Mouse (Mus musculus): Measurements from ENCODE around the gene Smim11.

Gene Smim11

GRCm38 (mm10) chr16:92319353-92320109, 18.4 kb downstream of the Smim11 start:
- DNase-seq (ENCODE audit: low spot score) = no peak

DNA sequence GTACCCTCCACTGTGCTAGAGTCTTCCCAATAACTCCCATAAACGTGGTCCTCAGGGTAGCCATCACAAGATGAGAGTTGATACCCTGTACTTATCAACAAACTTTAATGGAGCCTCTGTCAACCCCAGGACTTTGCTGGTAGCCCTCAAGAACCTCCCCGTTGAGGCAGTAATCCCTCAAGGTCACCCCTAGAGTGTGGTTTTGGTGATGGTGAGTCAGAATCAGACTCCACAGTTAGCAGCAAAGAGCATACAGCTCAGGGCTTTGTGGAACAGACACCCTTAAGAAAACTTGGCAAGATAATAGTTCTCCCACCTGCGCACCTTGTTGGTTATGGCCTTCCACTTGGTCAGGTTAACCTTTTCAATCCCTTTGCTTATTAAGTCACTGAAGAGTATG, 19.3 kb downstream of the Smim11 start:
- DNase-seq (ENCODE audit: low spot score) = no peak

GRCm38 (mm10) chr16:92321341-92321740, 20.3 kb downstream of the Smim11 start, which contains the start of gene Fam243:
Gene Fam243 (minus strand): TSS chr16:92321441.
- no peak for DNase-seq (ENCODE audit: low spot score)

DNA sequence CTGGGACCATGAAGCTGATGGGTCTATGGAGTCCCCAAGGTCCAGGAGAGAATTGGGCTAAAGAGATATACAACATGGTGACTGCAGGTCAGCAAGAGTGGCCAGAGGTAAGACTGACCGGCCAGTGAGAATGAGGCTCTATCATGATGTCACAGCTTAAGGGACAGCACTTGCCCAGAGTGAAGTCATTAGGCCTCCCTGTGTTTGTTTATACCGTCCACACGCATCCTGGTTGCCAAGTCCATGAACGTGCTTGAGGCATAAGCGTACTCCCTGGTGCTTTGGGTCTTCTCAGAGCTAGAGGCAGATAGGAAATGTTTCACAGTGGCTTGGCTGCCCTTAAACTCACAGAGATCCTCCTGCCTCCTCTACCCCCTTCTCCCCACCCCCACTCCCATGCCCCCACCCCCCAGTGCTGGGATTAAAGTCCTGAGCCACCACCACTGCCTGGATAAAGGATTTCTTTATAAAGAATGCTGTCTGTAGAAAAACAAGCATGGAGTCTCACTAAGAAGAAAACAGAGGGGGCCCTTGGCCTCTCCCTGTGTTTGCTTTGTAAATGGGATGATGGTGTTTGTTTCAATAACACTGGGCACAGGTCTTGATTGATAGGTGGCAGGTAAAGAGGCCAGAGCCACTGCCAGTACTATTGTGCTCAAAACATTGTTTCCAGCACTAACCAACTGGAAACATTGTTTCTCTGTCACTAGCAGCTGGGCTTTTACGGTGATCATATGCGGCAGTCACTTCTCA, 23.4 kb downstream of the Smim11 start:
- no peak for DNase-seq (ENCODE audit: low spot score)

- no peak for DNase-seq (ENCODE audit: low spot score)
These were observed 23.9 kb downstream of the Smim11 start for GRCm38 (mm10) chr16:92325062-92325406.

GRCm38 (mm10) chr16:92327911-92328310, 26.8 kb downstream of the Smim11 start:
- DNase-seq (ENCODE audit: low spot score) = no peak

- no peak for DNase-seq (ENCODE audit: low spot score)
These were observed 29.9 kb downstream of the Smim11 start for GRCm38 (mm10) chr16:92330966-92331365.

DNA sequence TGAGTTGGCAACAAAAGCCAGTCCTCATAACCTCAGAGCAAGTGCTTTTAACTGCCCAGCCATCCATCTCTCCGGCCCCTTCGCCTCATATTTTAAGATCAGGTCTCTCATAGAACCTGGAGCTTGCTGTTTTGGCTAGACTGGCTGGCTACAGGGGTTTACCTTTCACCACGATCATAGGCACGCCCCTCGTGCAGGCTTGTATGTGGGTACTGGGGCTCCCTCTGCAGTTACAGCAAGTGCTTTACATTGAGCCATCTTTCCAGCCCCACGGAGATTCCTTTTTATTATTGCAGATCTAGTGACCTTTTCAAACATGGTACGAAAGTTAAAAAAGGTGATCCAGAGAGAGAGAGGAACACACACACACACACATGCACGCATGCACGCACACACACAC, 33.5 kb downstream of the Smim11 start:
- DNase-seq (ENCODE audit: low spot score) = no peak

DNA sequence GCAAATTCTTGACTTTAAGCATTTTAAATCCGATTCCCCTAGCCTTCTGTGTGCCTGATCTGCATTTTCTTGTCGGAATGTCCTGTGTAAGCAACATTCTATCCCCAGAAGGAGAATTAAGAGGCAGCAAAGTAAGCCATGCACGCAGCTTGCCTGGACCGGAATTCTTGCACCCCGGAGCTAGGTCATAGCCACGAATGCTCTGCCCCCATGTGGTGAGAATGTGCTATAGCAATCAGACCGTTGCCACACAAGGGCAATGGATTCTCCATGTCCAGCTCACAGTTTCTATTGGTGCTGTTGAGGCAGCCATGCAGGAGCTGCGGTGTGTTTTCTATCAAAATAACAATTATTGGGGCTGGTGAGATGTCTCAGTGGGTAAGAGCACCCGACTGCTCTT, 35.2 kb downstream of the Smim11 start:
- peak; percentile 60 for DNase-seq (ENCODE audit: low spot score)

DNA sequence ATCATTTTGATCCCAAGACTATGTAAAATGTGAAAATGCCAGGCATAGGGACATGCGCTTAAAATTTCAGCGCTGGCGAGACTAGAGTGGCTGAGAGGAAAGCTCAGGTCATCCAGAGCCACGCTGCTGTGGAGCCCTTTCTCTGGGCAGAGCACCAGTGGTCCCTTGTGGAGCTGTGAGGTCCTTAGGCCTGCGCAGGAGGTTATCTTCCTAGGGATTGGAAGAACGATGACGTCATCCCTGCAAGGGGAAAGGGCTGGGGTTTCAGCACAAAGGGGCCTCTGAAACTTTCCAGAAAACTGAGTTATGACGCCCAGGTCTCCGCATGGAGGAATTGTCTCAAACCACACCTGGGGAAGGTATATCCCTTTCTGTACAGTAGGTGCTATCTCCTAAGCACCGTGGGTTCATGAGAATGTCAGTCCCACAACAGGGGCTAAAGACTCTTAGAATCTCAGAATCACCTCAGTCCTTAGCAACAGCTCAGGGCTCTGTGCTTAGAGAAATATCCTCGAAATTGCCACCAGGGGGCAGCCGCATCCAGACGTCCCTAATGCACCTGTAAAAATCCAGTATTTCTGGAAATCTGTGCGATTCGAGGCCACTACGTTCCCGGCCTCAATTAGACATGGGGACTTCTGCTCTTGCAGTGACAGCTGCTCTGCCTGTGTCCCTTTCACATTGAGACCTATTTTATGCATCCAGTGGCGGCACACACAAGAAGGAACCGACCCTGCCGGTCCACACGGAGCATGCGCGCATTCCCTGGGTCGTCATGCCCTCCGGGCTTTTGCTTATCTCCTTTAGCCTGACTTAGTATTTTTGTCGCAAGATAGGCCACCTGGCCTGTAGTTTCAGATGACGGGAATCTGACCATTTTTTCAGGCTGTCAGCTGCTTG, 39.8 kb downstream of the Smim11 start:
- DNase-seq (ENCODE audit: low spot score) = peak; percentile 78

- DNase-seq (ENCODE audit: low spot score) = no peak
These were observed 44.1 kb downstream of the Smim11 start for GRCm38 (mm10) chr16:92345177-92345576.

DNA sequence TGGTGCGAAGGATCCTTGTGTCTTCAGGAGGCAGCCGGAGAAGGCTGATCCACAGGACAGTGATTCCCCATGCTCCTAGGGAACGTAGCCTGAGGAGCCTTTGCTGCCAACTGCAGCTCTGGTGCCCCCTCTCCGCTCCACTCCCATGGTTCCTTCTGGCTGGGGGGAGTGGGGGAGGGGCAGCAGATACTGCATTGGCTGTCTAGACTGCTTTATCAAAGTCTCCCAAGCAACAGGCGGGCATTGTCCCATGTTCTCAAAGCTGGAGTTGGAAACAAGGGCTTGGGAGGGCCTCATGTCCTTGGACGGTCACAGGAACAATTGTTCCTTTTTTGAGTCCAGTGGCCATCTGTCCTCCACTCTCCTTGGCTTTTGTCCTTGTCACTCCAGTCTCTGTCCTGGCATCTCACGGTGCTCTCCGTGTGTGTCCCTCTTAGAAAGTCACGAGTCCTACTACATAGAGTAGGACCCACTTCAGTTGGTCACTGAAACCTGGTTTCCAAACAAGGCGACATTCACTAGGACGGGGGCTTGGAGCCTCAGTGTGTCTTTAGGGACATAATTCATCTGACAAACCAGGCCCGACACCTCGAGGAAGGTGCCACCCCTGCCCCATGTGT, 45.3 kb downstream of the Smim11 start:
- no peak for DNase-seq (ENCODE audit: low spot score)

DNA sequence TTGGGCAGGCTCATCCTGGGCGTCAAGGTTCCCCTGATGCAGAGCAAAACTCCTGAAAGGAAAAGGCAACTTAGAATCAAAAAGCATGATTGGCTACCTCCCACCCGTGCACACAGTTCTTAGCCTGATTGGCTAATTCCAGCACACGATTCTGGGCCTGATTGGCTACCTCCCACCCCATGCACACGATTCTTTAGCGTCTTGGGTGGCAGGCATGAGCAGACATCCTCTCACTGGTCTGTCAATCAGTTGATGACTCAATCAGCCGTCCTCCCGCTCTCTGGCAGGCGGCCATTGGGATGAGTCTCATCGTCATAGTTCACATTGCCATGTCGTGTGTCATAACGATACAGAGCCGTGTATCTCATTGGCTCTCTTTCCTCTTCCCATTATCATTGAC, 47.9 kb downstream of the Smim11 start:
- peak; percentile 65 for DNase-seq (ENCODE audit: low spot score)

GRCm38 (mm10) chr16:92353295-92353694, 52.2 kb downstream of the Smim11 start:
- DNase-seq (ENCODE audit: low spot score) = no peak

DNA sequence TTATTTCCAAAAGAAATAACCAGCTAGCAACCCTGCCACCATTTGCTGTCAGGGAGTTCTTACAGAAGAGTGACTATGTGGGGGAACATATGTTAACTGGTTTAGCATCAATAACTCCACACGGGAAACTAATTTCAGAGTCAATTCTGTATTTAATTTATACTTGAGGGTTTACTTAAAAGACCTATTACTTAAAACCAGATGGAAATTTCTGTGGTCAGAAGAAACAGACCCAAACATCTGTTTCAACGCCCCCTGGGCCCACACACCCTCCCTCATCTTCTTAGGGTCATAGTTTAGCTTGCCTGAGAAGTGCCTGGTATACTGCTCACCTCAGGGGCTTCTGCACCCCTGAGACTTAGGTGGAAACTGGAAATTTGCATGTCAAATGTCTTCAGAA, 52.8 kb downstream of the Smim11 start:
- DNase-seq (ENCODE audit: low spot score) = no peak

DNA sequence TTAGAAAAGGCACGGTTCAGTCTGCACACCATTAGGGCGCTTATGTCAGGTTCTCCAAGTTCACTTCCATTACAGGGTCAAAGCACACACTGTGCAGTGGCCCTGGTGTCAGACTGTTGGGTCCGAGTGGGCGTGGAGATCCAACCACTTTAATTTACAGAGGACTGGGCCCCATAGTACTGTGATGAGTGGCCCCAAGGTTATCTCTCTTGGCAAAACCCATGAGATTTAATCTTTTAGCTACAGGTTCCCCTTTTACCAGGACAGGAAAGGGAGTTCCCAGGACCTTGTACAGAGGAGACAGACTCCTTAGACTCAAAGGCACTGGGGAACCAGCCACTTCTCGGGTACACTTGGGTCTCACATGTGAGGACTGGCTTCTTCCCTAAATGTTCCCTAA, 54.3 kb downstream of the Smim11 start:
- DNase-seq (ENCODE audit: low spot score) = no peak

GRCm38 (mm10) chr16:92355982-92356381, 54.9 kb downstream of the Smim11 start:
- no peak for DNase-seq (ENCODE audit: low spot score)

DNA sequence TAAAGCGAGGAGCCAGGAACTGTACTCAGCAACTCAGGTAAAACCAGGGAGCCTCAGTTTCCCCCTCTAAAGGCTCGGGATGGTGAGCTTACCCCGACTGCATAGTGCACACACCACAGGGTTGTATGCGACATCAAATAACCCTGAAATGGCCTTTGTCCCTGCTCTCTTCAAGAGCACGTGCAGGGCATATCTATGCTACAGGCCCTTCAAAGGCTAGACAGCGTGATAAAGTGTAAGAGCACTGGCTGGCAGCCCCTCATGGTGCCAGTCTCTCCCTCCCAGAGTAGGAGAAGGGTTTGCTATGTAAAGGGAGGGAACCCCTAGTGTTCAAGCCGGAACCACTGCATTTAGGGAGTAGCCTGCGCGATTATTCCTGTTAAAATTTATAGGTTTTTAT, 55.9 kb downstream of the Smim11 start:
- no peak for DNase-seq (ENCODE audit: low spot score)

DNA sequence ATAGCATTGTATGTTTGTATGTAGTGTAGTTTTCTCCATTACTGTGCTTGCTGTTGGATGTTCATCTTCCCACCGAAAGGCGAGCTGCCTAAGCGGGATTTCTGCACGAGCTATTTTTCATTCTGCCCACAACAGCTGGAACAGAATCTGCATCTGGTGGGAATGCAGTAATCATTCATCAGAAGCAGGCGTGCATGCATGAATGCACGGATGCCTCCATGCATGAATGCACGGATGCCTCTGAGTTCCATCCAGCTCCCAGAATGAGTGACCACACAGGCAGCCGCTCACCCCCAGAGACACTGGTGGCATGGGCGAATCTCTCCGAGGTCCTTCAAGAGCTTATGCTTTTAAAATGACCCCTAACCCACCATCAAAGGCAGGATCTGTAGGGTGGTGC, 56.5 kb downstream of the Smim11 start:
- no peak for DNase-seq (ENCODE audit: low spot score)

DNA sequence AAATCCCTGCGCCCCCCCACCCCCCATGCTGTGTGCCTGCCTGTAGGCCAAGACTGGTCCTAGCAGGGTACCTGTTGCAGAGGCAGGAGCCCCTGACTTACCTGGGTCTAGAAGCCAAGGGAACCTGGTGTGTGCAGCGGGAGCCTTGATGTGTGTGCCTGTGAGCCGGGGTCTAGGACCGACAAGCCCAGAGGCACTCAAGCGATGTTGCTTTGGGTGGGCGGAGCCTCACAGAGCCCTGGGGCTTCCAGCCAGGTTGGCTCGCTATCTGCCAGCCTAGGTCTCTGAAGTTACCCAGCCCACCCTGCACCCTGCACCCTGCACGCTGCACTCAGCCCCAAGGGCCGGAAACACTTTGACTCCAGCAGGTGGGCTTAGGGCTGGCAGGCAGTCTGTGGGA, 57.6 kb downstream of the Smim11 start:
- DNase-seq (ENCODE audit: low spot score) = no peak

DNA sequence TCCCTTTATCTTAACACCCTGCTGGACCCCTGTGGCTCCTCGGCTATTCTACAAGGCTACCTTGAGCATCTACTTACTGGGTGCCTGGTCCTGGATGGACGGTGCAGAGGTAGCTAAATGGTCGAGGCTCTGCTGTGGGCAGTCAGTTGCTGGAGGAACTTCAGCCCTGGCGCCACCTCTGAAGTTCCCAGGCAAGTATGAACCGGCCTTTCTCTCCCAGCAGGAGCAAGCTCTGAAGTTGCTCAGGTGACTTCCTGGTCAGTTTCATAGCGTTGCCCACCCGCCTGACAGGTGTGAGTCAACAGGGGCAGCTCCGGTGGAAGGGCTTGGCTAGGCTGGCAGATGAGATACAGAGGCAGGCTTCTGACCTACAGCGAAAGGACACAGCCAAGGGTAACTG, 58.1 kb downstream of the Smim11 start, which contains the start of gene Kcne1:
Kcne1 (minus strand) TSS at position 240 of the 400 bp plus-strand sequence.
- DNase-seq (ENCODE audit: low spot score) = no peak

DNA sequence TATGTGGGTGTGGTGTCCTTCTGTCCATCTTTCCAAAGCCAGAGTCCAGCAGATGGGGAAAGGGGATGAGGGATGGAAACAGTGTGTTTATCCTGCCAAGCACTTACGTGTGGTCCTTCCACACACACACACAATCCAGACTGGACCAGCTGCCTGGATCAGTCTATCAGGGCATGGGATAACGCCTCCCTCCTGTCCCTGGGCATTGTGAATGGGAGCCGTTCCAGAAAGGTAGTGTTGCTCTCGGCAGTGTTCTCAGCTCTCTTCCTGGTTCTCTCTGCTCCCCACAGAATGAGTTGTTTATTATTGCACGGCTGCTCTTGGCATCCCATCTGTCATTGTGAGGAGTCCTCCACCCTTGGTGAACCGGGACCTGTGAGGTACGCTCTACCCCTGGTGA, 59.6 kb downstream of the Smim11 start:
- no peak for DNase-seq (ENCODE audit: low spot score)
